Mouse (Mus musculus): ENCODE measurements around the gene Ythdf2. TPM values are rescaled to one million over a fixed set of nuclear protein-coding genes. Genes with fewer than 3 reads are reported as not detected.

Gene Ythdf2
- polyA plus RNA-seq, 1 experiment from 2014 or later: 58.8 TPM

GRCm38 (mm10) chr4:132207280-132207679 lies 4.8 kb downstream of the Ythdf2 start:
- Histone ChIP-seq H3K4me3 (no peak overlapping the region), H3K27me3 (replicated peaks) (no peaks in the 10 kb centered on the region), H3K9me3 (no peaks in the 10 kb centered on the region), H3K27ac (replicated peaks) (no peak overlapping the region), H3K36me3 (peaks cover 78% of the 10 kb centered on the region), H3K4me1 (peaks cover 30% of the 10 kb centered on the region), H3K9ac (no peak overlapping the region), H3K4me2 (no peak overlapping the region)
- 83% methylated on average over 4 of the region's 4 CpGs for WGBS
- no peak for ATAC-seq (ENCODE audit: extremely low read depth, insufficient number of reproducible peaks, low FRiP score, low TSS enrichment)

- peaks cover 51% of the 10 kb centered on the region for H3K4me1 ChIP-seq
- no peak for ATAC-seq (ENCODE audit: extremely low read depth, insufficient number of reproducible peaks, low FRiP score, low TSS enrichment)
- no peak overlapping the region for H3K4me2 ChIP-seq
These were observed 13.3 kb downstream of the Ythdf2 start for GRCm38 (mm10) chr4:132198771-132199170.

GRCm38 (mm10) chr4:132198285-132198712 lies 13.8 kb downstream of the Ythdf2 start:
- no peak overlapping the region for H3K4me2 ChIP-seq
- peaks cover 77% of the 10 kb centered on the region for H3K36me3 ChIP-seq
- 45% methylated on average over 4 of the region's 4 CpGs for WGBS
- no peak overlapping the region for H3K9ac ChIP-seq
- no peaks in the 10 kb centered on the region for H3K27me3 ChIP-seq (replicated peaks)
- no peak overlapping the region for H3K4me3 ChIP-seq
- H3K4me1 ChIP-seq: peaks cover 49% of the 10 kb centered on the region
- ATAC-seq (ENCODE audit: extremely low read depth, insufficient number of reproducible peaks, low FRiP score, low TSS enrichment): no peak
- H3K27ac ChIP-seq (replicated peaks): 0 out of 2 replicates have a peak overlapping the region, but pooled peaks have one; percentile 3
- no peaks in the 10 kb centered on the region for H3K9me3 ChIP-seq

More at GRCm38 (mm10) chr4:132198771-132199170, 13.3 kb downstream of the Ythdf2 start:
- Histone ChIP-seq H3K27me3 (replicated peaks) (no peaks in the 10 kb centered on the region), H3K9me3 (no peaks in the 10 kb centered on the region), H3K36me3 (peaks cover 81% of the 10 kb centered on the region), H3K27ac (replicated peaks) (no peak overlapping the region), H3K9ac (no peak overlapping the region), H3K4me3 (no peak overlapping the region)

GRCm38 (mm10) chr4:132194975-132195374 lies 17.1 kb downstream of the Ythdf2 start:
- Histone ChIP-seq H3K4me1 (peaks cover 32% of the 10 kb centered on the region), H3K27ac (replicated peaks) (no peak overlapping the region), H3K36me3 (peaks cover 67% of the 10 kb centered on the region), H3K4me2 (no peak overlapping the region), H3K27me3 (replicated peaks) (no peaks in the 10 kb centered on the region), H3K9ac (no peak overlapping the region), H3K9me3 (no peaks in the 10 kb centered on the region), H3K4me3 (no peak overlapping the region)
- WGBS: 82% methylated on average over 3 of the region's 3 CpGs
- ATAC-seq (ENCODE audit: extremely low read depth, insufficient number of reproducible peaks, low FRiP score, low TSS enrichment): no peak

GRCm38 (mm10) chr4:132194373-132194772 lies 17.7 kb downstream of the Ythdf2 start:
- Histone ChIP-seq H3K4me3 (no peak overlapping the region), H3K27ac (replicated peaks) (no peak overlapping the region), H3K4me2 (no peak overlapping the region), H3K9ac (no peak overlapping the region), H3K27me3 (replicated peaks) (no peaks in the 10 kb centered on the region), H3K4me1 (peaks cover 26% of the 10 kb centered on the region), H3K9me3 (no peaks in the 10 kb centered on the region), H3K36me3 (peaks cover 65% of the 10 kb centered on the region)
- 87% methylated on average over 6 of the region's 6 CpGs for WGBS
- ATAC-seq (ENCODE audit: extremely low read depth, insufficient number of reproducible peaks, low FRiP score, low TSS enrichment): no peak

GRCm38 (mm10) chr4:132187826-132188401 lies 24.2 kb downstream of the Ythdf2 start:
- Histone ChIP-seq H3K4me1 (peaks cover 3% of the 10 kb centered on the region; the same call in 1 of the 2 replicates), H3K4me2 (no peak overlapping the region), H3K4me3 (no peak overlapping the region), H3K27me3 (replicated peaks) (no peaks in the 10 kb centered on the region), H3K27ac (replicated peaks) (no peak overlapping the region), H3K9ac (no peak overlapping the region), H3K9me3 (no peaks in the 10 kb centered on the region), H3K36me3 (peaks cover 76% of the 10 kb centered on the region)
- no peak for ATAC-seq (ENCODE audit: extremely low read depth, insufficient number of reproducible peaks, low FRiP score, low TSS enrichment)
- 91% methylated on average over 2 of the region's 2 CpGs for WGBS

GRCm38 (mm10) chr4:132183162-132183561 lies 28.9 kb downstream of the Ythdf2 start:
- Histone ChIP-seq H3K27me3 (replicated peaks) (no peaks in the 10 kb centered on the region), H3K36me3 (peaks cover 66% of the 10 kb centered on the region), H3K4me2 (no peak overlapping the region), H3K9ac (no peak overlapping the region), H3K27ac (replicated peaks) (no peak overlapping the region), H3K9me3 (no peaks in the 10 kb centered on the region), H3K4me1 (no peaks in the 10 kb centered on the region), H3K4me3 (no peak overlapping the region)
- no peak for ATAC-seq (ENCODE audit: extremely low read depth, insufficient number of reproducible peaks, low FRiP score, low TSS enrichment)
- 88% methylated on average over 3 of the region's 3 CpGs for WGBS

GRCm38 (mm10) chr4:132181721-132182658 lies 30.1 kb downstream of the Ythdf2 start:
- Histone ChIP-seq H3K4me2 (no peak overlapping the region), H3K36me3 (peaks cover 55% of the 10 kb centered on the region), H3K27ac (replicated peaks) (no peak overlapping the region), H3K4me1 (no peaks in the 10 kb centered on the region), H3K9ac (no peak overlapping the region), H3K27me3 (replicated peaks) (no peaks in the 10 kb centered on the region), H3K9me3 (no peaks in the 10 kb centered on the region), H3K4me3 (no peak overlapping the region)
- WGBS: 64% methylated on average over 22 of the region's 22 CpGs
- no peak for ATAC-seq (ENCODE audit: extremely low read depth, insufficient number of reproducible peaks, low FRiP score, low TSS enrichment)

- no peak for ATAC-seq (ENCODE audit: extremely low read depth, insufficient number of reproducible peaks, low FRiP score, low TSS enrichment)
- no peaks in the 10 kb centered on the region for H3K4me1 ChIP-seq
- H3K27ac ChIP-seq (replicated peaks): no peak overlapping the region
- H3K36me3 ChIP-seq: peaks cover 49% of the 10 kb centered on the region
- WGBS: 74% methylated on average over 9 of the region's 9 CpGs
- no peak overlapping the region for H3K9ac ChIP-seq
- no peak overlapping the region for H3K4me2 ChIP-seq
- H3K4me3 ChIP-seq: no peak overlapping the region
- H3K9me3 ChIP-seq: no peaks in the 10 kb centered on the region
- H3K27me3 ChIP-seq (replicated peaks): no peaks in the 10 kb centered on the region
These were observed 31.4 kb downstream of the Ythdf2 start for GRCm38 (mm10) chr4:132180710-132181109.

- Histone ChIP-seq H3K4me1 (no peaks in the 10 kb centered on the region), H3K9me3 (no peaks in the 10 kb centered on the region), H3K9ac (no peak overlapping the region), H3K4me2 (no peak overlapping the region), H3K27ac (replicated peaks) (no peak overlapping the region), H3K36me3 (peaks cover 29% of the 10 kb centered on the region), H3K4me3 (no peak overlapping the region), H3K27me3 (replicated peaks) (no peaks in the 10 kb centered on the region)
- WGBS: 7% methylated on average over 10 of the region's 10 CpGs
- no peak for ATAC-seq (ENCODE audit: extremely low read depth, insufficient number of reproducible peaks, low FRiP score, low TSS enrichment)
These were observed 33.5 kb downstream of the Ythdf2 start for GRCm38 (mm10) chr4:132178630-132179059.

GRCm38 (mm10) chr4:132176474-132176873 lies 35.6 kb downstream of the Ythdf2 start:
- ATAC-seq (ENCODE audit: extremely low read depth, insufficient number of reproducible peaks, low FRiP score, low TSS enrichment): no peak
- H3K4me1 ChIP-seq: no peaks in the 10 kb centered on the region
- H3K27ac ChIP-seq (replicated peaks): no peak overlapping the region
- H3K36me3 ChIP-seq: peaks cover 10% of the 10 kb centered on the region
- H3K9ac ChIP-seq: no peak overlapping the region
- H3K27me3 ChIP-seq (replicated peaks): no peaks in the 10 kb centered on the region; the same call in 1 of the 2 replicates
- H3K4me3 ChIP-seq: no peak overlapping the region
- H3K4me2 ChIP-seq: no peak overlapping the region
- no peaks in the 10 kb centered on the region for H3K9me3 ChIP-seq
- WGBS: 56% methylated on average over 10 of the region's 10 CpGs
